Comparison of ENCODE assay signal across 31 mouse cellular contexts in genomic region chr17:64172474-64172873, GRCm38 (mm10).
"Had no signal": no experiment of that assay in that cellular context is flagged by ENCODE, and none has a peak within 500 bp of the region (broad histone marks: within the 10 kb centered on the region; RNA-seq: fewer than 3 reads in every experiment).

No protein-coding gene starts in this region.

- H3K4me1 ChIP-seq: limb, embryonic 12.5 days; limb, embryonic 13.5 days; limb, embryonic 15.5 days; liver, embryonic 12.5 days; liver, embryonic 13.5 days; liver, embryonic 15.5 days; lung, embryonic 15.5 days; megakaryocyte, embryonic 14.5 days; midbrain, embryonic 10.5 days; midbrain, embryonic 12.5 days; neural tube, embryonic 12.5 days; neural tube, embryonic 13.5 days had no signal

- H3K9me3 ChIP-seq: limb, embryonic 10.5 days; limb, embryonic 12.5 days; limb, embryonic 15.5 days; liver, embryonic 12.5 days; liver, embryonic 13.5 days; liver, embryonic 15.5 days; lung, embryonic 15.5 days; midbrain, embryonic 13.5 days; midbrain, embryonic 15.5 days; neural tube, embryonic 12.5 days had no signal

- H3K27ac ChIP-seq: limb, embryonic 10.5 days; limb, embryonic 12.5 days; limb, embryonic 13.5 days; limb, embryonic 15.5 days; liver, embryonic 12.5 days; liver, embryonic 13.5 days; liver, embryonic 14.5 days; liver, embryonic 15.5 days; lung, embryonic 15.5 days; macrophage; midbrain, embryonic 10.5 days; midbrain, embryonic 12.5 days; midbrain, embryonic 13.5 days; midbrain, embryonic 15.5 days; neural tube, embryonic 12.5 days; neural tube, embryonic 13.5 days had no signal

- DNase-seq: left cerebral cortex, postnatal 4 days; liver; liver, embryonic 13.5 days; liver, postnatal 0 days; lung, adult 18-20 months; lung, adult 2 months; lung, embryonic 14.5 days; lung, postnatal 10 days; lung, postnatal 14 days; lung, postnatal 36 days; lung, postnatal 4 days; midbrain, embryonic 14.5 days had no signal

- H3K27me3 ChIP-seq: limb, embryonic 12.5 days; limb, embryonic 13.5 days; limb, embryonic 15.5 days; liver, embryonic 12.5 days; liver, embryonic 13.5 days; liver, embryonic 15.5 days; lung, embryonic 15.5 days; midbrain, embryonic 12.5 days; midbrain, embryonic 13.5 days; midbrain, embryonic 15.5 days; neural tube, embryonic 12.5 days; neural tube, embryonic 13.5 days had no signal

- H3K36me3 ChIP-seq: limb, embryonic 10.5 days; limb, embryonic 12.5 days; limb, embryonic 13.5 days; limb, embryonic 15.5 days; liver, embryonic 12.5 days; liver, embryonic 13.5 days; liver, embryonic 15.5 days; lung, embryonic 15.5 days; midbrain, embryonic 10.5 days; midbrain, embryonic 12.5 days; midbrain, embryonic 13.5 days; midbrain, embryonic 15.5 days; neural tube, embryonic 12.5 days; neural tube, embryonic 13.5 days had no signal

- ATAC-seq: liver, embryonic 12.5 days; liver, postnatal 0 days; lung, postnatal 0 days; midbrain, embryonic 13.5 days; midbrain, embryonic 15.5 days; midbrain, embryonic 16.5 days had no signal

- H3K4me3 ChIP-seq: limb, embryonic 10.5 days; limb, embryonic 12.5 days; limb, embryonic 13.5 days; limb, embryonic 15.5 days; liver, embryonic 12.5 days; liver, embryonic 13.5 days; liver, embryonic 15.5 days; lung, embryonic 15.5 days; megakaryocyte, embryonic 14.5 days; midbrain, embryonic 10.5 days; midbrain, embryonic 12.5 days; midbrain, embryonic 13.5 days; midbrain, embryonic 15.5 days; myocyte; neural tube, embryonic 12.5 days; neural tube, embryonic 13.5 days had no signal
